Mouse (Mus musculus): ENCODE results near the gene Znrf2. TPM values are rescaled to one million over a fixed set of nuclear protein-coding genes. Genes with fewer than 3 reads are reported as not detected.
"Not testable (repeated sequence)": the region's sequence is repeated elsewhere in the genome, so short reads cannot be mapped to it uniquely, and the experiment has no call there.

The Znrf2 gene
- total RNA-seq, 1 experiment from 2014 or later: 62.5 TPM

DNA sequence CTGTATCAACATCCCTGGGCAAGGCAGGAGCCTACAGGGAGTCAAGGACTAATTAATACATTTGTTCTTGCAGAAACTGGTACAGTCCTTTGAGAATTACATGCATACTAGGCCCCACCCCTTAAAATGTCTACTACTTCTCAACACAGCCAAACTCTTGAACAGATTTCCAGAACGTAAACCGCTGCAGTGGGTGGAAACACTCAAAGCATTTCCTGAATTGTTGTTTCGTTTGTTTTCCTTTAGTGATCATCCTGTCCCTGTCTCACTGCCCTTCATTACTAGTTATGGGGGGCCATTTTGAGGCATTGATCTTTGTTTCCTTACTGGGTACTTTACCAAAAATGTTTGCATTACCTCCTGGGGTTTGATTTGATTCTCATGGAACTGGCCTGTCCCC, 31.8 kb downstream of the Znrf2 start:
- ATAC-seq (replicated peaks; ENCODE audit: low read depth, poor library complexity, severe bottlenecking): no peak

DNA sequence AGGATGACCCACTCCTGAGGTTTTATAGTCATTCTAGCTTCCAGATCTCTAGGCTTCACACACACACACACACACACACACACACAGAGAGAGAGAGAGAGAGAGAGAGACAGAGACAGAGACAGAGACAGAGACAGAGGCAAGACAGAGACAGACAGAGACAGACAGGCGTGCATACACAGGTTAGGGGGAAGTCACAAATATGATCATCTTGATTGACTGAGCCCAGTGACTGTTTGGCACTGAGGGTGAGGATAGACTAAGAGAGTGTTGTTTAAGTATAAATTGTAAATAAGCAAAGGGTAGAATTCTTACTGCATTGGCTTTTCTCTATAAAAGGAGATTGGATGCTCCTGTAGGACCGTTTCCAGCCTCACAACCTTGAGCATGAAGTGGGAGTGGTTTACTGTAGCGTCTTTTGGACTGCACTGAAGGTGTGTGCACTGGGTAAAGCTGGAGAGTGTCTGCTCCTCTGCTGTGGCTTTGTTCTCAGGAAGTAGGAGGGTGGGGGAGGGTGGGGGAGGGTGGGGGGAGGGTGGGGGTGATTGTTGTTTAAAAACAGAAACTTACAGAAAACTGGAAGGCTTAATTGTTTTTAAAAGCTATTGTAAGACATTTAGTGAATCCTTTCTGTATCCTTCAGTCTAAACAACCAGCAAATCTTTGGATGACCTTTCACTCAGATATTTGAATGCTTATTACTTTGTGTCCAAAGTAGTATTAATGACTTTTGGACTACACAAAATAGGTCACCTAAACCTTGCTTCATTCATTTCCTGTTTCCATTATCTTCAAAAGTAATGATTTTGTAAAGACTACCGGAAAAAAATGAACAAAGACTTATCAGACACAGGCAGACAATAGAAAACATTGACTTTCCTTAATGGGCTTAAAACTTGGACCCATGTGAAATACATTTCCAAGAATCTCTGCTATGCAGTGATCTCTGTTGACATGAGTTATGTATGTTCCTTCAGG, 32.8 kb downstream of the Znrf2 start:
- peak; percentile 57; the same call in 1 of the 2 replicates for ATAC-seq (replicated peaks; ENCODE audit: low read depth, poor library complexity, severe bottlenecking)

DNA sequence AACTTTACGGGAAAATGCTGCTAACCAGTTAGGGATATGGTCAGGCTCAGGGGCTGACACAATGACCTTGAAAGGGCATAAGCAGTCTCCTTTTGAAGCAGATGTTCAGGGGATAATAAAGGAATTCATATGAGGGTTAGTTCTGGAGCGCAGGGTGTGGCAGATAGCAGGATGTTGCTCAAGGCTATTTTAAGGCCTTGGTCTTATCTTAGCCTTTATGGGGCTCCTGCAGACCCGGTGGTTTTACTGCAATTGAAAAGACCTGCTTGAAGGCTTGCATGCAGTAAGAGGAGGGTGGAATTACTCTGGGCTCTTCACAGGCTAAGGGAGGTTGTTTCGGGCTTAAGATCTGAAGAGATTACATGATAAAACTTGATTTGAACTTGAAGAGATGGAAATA, 35.1 kb downstream of the Znrf2 start:
- peak; percentile 57 for ATAC-seq (replicated peaks; ENCODE audit: low read depth, poor library complexity, severe bottlenecking)

DNA sequence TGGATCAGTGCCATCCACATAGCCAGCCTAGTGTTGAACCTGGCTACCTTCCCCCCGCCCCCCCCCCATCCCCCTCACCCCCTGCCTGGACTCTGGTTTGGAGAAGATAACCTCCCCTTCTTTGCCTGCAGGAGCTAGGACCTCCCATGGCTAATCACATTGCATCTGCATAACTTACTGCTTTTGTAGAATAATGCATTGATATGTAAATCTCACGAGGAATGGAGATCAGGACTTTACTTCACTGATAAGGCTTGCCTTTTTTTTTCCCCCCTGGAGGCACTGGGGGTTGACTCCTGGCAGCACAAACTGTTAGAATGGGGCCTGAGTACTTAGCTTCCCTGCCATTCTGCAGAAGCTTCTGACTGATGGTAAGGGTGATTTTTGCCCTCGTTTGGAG, 36.0 kb downstream of the Znrf2 start:
- ATAC-seq (replicated peaks; ENCODE audit: low read depth, poor library complexity, severe bottlenecking): no peak

DNA sequence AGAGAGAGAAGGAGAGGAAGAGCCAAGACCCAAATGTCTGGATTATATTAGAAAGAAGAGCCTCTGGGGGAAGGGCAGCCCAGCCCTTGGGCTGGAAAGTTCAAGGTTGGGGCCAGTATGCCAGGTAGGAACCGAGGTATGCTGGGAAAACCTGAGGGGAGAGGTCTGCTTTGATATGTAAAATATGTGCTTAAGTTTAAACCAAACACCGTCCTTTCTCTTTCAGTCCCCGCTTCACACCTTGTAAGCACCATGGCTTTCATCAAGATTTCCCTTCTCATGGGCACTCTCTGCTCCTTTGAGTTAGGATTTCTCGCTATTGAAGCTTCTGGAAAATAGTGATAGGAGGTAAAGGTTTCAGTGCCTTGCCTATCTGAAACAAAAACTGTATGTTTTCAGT, 38.1 kb downstream of the Znrf2 start:
- no peak for ATAC-seq (replicated peaks; ENCODE audit: low read depth, poor library complexity, severe bottlenecking)

DNA sequence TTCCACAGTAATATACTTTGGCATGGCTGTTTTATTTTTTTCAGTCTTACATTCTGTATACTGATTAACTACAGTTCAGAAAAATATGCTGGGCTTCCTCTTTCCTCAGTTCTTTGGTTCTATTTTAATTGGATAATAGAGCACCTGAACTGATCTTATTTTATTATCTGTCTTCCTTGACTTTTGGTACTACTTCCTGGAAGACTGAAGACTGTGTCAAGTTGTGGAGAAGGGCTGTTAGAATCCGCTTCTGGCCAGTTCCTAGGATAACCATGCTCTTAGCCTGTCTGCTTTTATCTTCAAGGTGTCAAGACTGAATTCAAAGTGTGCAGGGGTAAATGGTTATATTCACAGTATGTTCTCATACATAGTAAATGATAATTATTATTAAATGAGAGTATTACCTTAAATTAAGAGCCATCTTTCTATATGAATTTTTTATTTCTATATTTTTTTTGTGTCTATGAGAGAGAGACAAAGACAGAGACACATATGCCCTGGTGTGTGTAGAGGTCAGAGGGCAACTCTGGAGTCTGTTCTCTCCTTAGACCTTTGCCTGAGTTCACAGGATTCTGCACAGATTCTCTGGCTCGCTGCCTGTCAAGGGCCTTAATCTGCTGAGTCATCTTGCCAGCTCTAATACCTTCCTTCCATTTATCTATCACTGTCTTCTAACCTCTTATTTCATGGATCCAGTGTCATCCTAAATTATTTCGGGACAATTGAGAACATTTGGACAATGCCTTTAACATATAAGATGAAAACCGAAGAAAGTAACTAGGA, 39.3 kb downstream of the Znrf2 start:
- no peak for ATAC-seq (replicated peaks; ENCODE audit: low read depth, poor library complexity, severe bottlenecking)

DNA sequence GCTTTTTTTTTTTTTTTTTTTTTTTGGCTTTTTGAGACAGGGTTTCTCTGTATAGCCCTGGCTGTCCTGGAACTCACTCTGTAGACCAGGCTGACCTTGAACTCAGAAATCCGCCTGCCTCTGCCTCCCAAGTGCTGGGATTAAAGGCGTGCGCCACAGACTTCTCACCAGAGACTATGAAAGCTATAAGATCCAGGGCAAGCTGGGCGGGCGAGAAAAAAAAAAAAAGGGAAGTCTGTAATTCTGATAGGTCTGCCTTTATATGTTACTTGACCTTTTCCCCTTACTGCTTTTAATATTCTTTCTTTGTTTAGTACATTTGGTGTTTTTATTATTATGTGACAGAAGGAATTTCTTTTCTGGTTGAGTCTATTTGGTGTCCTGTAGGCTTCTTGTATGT, 42.4 kb downstream of the Znrf2 start:
- ATAC-seq (replicated peaks; ENCODE audit: low read depth, poor library complexity, severe bottlenecking): not testable (repeated sequence)

DNA sequence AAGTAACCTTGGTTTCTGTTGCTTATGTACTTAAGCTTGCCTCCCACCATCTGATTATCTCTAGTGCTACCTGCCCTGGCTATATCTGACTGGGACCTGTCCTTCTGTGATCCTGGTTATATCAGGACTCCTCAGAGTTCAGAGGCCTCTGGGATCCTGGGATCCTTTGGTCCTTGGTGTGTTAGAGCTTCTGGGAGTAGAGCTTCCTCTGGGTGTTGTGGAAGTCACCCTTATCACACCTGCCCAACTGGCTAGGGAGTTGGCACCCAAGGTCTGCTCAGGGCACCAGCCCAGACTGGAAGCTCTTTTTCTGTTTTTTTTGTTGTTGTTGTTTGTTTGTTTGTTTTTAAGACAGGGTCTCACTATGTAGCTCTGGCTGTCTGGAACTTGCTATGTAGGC, 43.5 kb downstream of the Znrf2 start:
- no peak for ATAC-seq (replicated peaks; ENCODE audit: low read depth, poor library complexity, severe bottlenecking)

DNA sequence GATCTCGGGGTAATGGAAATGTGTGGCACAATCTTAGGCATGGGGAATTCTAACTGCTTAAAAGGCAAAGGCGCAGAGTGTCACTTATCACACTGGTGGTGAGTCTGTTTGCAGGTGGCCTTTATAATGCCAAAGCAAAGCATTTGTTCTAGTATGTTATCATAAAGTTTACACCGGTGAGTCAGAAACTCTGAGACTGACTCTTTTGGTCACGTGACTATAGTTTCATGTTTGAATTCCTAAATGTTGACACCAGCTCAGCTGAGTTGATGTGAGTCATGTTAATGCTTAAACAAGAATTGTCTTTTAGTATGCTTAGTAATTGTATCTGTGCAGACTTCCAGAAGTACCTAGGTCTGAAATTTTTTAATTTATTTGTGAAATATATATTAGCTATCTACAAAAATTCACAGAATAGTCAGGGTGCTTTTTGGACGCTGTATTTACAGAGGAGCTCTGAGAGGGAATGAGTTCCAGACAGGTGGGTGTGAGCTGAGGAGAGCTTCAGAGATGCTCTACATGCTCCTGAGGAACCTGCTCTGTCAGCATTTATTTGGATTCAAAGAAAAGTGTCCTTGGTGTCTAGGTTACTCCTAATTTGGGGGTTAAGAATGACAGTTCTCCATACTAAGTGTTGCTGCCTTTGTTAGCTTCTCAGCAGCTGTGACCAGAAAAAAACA, 50.2 kb downstream of the Znrf2 start:
- ATAC-seq (replicated peaks; ENCODE audit: low read depth, poor library complexity, severe bottlenecking): 0 out of 2 replicates have a peak, but pooled peaks have one; percentile 4

DNA sequence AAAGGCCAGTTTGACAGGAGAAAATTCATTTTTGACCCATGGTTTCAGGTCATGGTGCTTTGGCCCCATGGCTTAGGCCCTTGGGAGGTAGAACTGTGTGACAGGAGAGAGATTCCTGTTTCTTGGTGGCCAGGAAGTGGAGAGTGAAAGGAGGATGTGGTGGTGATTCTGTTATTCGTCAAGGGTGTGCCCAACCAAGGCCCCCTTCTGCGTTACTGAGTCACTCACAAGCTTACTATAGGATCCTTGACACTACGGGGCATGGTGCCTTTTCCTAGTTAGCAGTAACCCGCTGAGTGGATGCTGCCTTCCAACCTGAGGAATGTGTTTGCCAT, 50.7 kb downstream of the Znrf2 start:
- peak; percentile 100 for ATAC-seq (replicated peaks; ENCODE audit: low read depth, poor library complexity, severe bottlenecking)

DNA sequence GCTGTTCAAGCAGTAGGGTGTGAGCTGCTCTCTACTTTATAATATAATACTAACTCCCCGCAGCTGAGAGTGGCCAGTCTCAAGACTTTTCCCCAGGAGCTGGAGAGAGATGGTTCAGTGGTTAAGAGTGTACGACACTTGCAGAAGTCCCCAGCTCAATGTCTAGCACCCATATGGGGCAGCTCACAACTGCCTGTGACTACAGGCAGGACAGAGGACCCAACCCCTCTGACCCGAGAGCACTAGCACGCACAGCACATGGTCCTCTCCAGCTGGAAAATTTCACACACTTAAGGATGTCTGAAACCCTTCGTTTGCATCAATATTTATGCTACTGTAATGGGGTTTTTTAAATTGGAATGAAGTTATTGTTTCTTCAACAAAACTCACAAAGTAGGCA, 56.3 kb downstream of the Znrf2 start:
- ATAC-seq (replicated peaks; ENCODE audit: low read depth, poor library complexity, severe bottlenecking): no peak

DNA sequence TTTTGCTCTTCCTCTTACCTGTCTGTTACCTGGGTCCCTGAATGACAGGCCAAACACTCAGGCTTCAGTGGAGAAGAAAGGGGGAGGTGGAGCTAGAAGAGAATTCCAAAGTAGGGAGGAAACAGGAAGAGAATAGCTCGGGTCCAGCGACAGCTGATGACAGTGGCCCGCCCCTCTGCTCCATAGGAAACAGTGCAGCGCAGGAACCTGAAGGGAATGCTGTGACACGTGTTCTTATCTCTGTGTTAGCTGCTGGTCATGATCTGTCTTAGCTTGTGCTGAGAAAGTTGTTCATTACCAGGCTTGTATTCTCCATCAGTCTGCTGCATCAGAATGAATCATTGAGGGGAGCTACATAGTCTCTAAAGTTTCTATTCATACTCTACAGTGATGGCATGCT, 60.1 kb downstream of the Znrf2 start:
- ATAC-seq (replicated peaks; ENCODE audit: low read depth, poor library complexity, severe bottlenecking): no peak

DNA sequence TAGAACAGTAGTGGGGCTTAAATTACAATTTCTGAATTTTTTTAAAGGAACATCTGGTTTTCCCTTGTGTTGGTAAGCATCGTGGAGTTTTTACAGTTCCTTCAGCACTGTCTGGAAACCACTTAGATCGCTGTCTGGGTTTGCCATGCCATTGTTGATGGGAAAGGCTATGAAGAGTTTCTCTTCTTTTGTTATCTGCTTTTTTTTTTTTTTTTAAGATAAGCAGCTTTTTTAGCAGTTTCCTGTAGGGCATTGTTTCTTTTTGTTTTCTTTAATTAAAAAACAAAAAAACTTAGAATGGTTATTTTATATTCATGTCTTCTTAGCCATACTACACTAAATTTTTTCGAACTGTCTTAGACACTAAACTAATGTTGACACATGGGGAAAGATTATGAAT, 60.9 kb downstream of the Znrf2 start:
- ATAC-seq (replicated peaks; ENCODE audit: low read depth, poor library complexity, severe bottlenecking): no peak

DNA sequence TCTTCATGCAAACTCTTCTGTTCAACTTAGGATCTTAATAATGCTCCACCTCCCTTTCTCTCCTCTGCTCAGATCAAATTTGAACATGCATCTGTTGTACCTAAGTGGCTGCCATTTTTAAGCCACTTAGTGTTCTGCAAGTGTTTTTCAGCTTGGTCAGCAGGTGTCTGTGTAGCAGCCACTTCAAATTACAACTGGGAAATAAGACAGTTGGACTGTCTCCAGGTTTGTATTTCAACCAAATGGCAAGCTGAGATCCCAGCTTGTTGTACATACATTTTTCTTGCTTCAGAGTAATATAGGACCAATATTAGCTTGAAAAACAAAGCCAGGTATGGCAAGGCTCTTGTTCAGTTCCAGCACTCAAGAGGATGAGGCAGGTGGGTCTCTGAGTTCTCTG, 61.8 kb downstream of the Znrf2 start:
- ATAC-seq (replicated peaks; ENCODE audit: low read depth, poor library complexity, severe bottlenecking): no peak

DNA sequence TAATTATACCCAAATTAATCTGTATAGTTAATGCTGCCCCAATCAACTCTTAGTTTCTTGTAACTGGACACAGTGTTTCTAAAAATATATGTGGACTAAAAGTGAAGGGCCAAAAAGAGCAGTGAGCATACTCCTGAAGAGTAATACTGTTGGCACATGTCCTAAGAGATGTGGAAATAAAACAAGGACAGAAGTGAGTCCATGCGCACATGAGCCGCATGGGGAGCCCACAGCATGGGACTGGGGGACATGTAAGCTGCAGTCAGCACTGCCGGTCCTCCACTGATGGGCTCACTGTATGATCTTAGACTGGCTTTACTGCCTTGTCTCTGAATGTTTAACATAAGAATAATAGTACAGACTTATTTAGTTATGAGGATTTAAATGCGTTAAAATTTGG, 63.4 kb downstream of the Znrf2 start:
- ATAC-seq (replicated peaks; ENCODE audit: low read depth, poor library complexity, severe bottlenecking): no peak

DNA sequence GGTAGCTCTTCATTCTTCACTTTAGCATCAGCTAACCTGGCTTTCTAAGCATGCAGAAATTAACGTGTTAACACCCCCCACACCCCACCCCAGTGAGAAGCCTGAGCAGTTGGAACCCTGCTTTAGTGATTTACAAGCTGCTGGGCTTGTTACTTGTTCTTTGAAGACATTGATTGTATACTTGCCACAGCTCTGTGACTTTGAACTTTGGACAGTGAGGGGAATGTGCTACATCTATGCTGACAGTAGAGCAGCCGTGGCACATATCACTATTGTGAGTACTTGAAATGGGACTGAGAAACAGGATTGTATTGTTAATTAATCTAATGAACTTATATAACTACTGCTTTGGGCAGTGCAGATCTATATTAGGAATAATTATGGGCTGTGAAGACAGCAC, 66.7 kb downstream of the Znrf2 start:
- ATAC-seq (replicated peaks; ENCODE audit: low read depth, poor library complexity, severe bottlenecking): no peak

DNA sequence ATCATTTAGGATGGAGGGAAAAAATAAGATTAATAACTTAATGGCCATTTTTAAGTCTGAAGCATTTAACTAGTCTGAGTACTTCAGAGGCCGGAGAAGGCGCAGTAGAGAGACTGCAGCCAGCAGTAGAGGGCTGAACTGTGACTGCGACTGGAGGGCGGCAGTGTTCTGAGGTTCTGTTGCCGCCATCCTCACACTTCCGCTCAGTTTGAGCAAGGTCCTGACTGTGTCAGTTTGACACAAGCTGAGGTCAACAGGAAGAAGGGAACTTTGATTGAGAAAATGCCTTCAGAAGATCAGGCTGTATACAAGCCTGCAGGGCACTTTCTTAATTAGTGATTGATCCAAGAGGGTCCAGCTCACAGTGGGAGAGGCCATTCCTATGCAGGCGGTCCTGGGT, 69.5 kb downstream of the Znrf2 start:
- no peak for ATAC-seq (replicated peaks; ENCODE audit: low read depth, poor library complexity, severe bottlenecking)

DNA sequence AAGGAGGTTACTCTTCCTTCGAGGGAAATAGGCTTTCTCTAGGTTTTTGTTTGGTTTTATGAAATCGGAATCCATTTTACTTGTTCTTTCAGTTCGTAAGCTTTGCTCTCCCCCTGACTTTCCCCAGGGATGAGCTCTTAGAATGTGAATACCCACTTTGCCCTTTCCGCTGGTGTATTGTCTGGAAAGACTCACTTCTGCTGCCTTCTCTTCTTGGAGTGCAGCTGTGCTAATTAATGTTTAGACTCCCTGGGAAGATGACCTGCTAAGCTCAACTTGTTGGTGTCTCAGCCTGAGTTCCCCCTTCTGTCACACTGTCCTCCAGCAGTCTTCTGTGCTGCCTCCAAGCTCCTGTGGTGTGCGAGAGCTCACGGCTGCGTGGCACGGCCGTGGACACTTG, 73.5 kb downstream of the Znrf2 start:
- no peak for ATAC-seq (replicated peaks; ENCODE audit: low read depth, poor library complexity, severe bottlenecking)

DNA sequence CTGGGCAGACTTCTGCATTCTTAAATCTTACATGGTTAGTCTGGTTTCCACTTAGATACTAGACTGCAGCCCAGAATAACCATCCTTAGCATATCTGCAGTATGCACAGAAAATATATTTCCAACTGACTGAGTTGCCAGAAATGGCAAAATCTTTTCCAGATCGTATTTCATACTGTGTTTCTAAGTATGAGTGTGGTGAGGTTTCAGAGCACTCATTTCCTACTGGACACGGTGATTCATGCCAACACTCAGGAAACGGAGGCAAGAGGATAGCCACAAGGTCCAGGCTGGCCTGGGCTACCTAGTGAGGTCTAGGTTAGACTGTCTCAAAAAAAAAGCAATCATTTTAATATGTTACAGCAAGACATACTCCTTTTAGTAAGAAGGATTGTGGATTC, 74.7 kb downstream of the Znrf2 start:
- no peak for ATAC-seq (replicated peaks; ENCODE audit: low read depth, poor library complexity, severe bottlenecking)

DNA sequence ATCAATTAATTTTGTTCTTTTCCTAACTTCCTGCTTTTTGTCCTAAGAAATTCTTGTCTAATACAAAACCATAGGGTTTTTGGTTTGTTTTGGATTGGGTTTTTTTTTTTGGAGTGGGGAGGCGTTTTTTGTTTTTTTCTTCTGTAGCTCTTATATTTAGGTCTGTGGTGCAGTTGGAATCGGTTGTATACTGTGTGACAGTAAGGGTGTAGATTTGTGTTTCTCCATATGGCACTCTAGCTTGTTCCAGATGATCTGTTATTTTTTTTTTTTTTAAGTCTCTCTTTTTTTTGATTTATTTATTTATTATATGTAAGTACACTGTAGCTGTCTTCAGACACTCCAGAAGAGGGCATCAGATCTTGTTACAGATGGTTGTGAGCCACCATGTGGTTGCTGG, 83.5 kb downstream of the Znrf2 start:
- no peak for ATAC-seq (replicated peaks; ENCODE audit: low read depth, poor library complexity, severe bottlenecking)

DNA sequence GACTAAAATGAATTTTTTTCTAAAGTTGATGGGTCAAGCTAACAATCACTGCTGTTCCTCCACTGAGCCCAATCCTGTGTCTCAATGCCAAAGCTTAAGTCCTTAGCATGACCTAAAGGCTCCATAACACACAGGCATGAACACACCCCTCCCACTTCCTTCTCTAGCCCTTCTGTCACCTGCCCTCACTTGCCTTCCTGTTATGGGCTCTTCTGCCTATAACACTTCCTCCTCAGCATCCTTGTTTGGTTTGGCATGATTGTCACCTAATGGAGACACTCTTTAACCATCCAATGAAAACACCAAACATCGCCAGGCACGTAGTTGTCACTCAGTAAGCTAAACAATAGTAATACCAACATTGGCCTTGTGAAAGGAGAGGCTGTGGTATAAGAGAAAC, 85.8 kb downstream of the Znrf2 start:
- ATAC-seq (replicated peaks; ENCODE audit: low read depth, poor library complexity, severe bottlenecking): no peak

Measured in common myeloid progenitor, adult 5-6 weeks (primary cell).